Mouse (Mus musculus): ENCODE data around the gene Vmn1r55.

DNA sequence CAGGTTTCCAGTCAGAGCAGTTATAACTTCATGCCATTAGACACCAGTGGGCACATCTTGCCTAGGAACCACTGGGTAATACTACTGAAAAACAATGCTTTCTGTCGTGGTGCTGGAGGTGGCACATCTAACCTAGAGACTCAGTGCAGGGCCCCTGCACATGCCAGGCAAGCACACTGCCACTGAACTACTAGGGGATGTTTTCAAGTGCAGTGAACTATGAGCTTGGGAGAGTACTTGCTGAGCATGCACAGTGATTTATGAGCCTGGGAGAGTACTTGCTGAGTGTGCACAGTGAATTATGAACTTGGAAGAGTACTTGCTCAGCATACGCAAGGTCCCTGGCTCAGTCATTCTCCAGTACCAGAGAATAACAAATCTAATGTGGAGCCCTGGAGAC, 46.9 kb downstream of the Vmn1r55 start:
- TF ChIP-seq CTCF (IDR thresholded peaks at IDR 0.05; ENCODE audit: extremely low read depth, insufficient read length, insufficient replicate concordance, low read depth, low read length) (no peak), POLR2A (IDR thresholded peaks at IDR 0.05; ENCODE audit: low read depth, low read length) (no peak)

Data from small intestine, adult 2 months (tissue).